ENCODE assay signal across 9 mouse cellular contexts in genomic region chr2:32628044-32628550, GRCm38 (mm10). TPM values are rescaled to one million over a fixed set of nuclear protein-coding genes. Genes with fewer than 3 reads are reported as not detected.
A peak's percentile ranks its signal among the peaks of the same experiment; 100 is the strongest.
DNase-seq lines count a peak whose midpoint lies in the region; ATAC-seq and TF ChIP-seq lines count a peak whose summit lies in the region.
"Had no signal": no experiment of that assay in that cellular context is flagged by ENCODE, and none has a peak within 500 bp of the region (broad histone marks: within the 10 kb centered on the region; RNA-seq: fewer than 3 reads in every experiment).

No protein-coding gene starts in this region.

- H3K27me3 ChIP-seq in heart, adult 2 months (ENCODE audit: control insufficient read depth, insufficient read depth, low read length), result no peaks in the 10 kb centered on the region
- no peaks in the 10 kb centered on the region for H3K27me3 ChIP-seq in testis, adult 2 months (ENCODE audit: control insufficient read depth, insufficient read depth, low read length)
- H3K27me3 ChIP-seq in intestine, postnatal 0 days (replicated peaks; ENCODE audit: control insufficient read depth, insufficient read depth, low read length), result no peaks in the 10 kb centered on the region

- WGBS in heart, adult 2 months, result 45% methylated on average over 4 of the region's 4 CpGs
- WGBS in intestine, postnatal 0 days, result 40% methylated on average over 4 of the region's 4 CpGs

- TF ChIP-seq CTCF in heart, adult 2 months (IDR thresholded peaks at IDR 0.05), result no peak
- TF ChIP-seq CTCF in testis, adult 2 months (IDR thresholded peaks at IDR 0.05; ENCODE audit: control insufficient read depth, insufficient read depth, insufficient replicate concordance, low read depth, low read length), result no peak
- no peak for TF ChIP-seq CTCF in intestine, postnatal 0 days (IDR thresholded peaks at IDR 0.05; ENCODE audit: low read depth)

- no peaks in the 10 kb centered on the region for H3K9me3 ChIP-seq in intestine, postnatal 0 days (ENCODE audit: control insufficient read depth)

- DNase-seq in heart, adult 2 months, result peak in 1 of 2 experiments; percentile 51
- DNase-seq in heart, postnatal 25 days (ENCODE audit: low spot score), result no peak
- no peak for DNase-seq in testis, postnatal 10 days (ENCODE audit: low spot score)
- no peak for DNase-seq in layer of hippocampus, adult 11-12 months (ENCODE audit: low spot score)
- no peak for DNase-seq in adrenal gland, postnatal 25 days

- no peaks in the 10 kb centered on the region for H3K79me2 ChIP-seq in heart, adult 2 months (replicated peaks; ENCODE audit: control insufficient read depth, insufficient read depth, low read length)

- TF ChIP-seq POLR2A in heart, adult 2 months (IDR thresholded peaks at IDR 0.05; ENCODE audit: insufficient read depth, low read depth, low read length), result no peak
- TF ChIP-seq POLR2A in testis, adult 2 months (IDR thresholded peaks at IDR 0.05; ENCODE audit: control insufficient read depth, low read depth, low read length), result no peak

- ATAC-seq in intestine, postnatal 0 days, result no peak
- no peak for ATAC-seq in monocyte, adult 5-6 weeks (replicated peaks; ENCODE audit: insufficient number of reproducible peaks, low FRiP score, low TSS enrichment, poor library complexity, severe bottlenecking)

- peaks cover 16% of the 10 kb centered on the region for H3K4me1 ChIP-seq in heart, adult 2 months (ENCODE audit: control insufficient read depth, insufficient read depth, low read length)
- peaks cover 22% of the 10 kb centered on the region for H3K4me1 ChIP-seq in testis, adult 2 months (ENCODE audit: control insufficient read depth, insufficient read depth, low read length)
- peaks cover 10% of the 10 kb centered on the region; the same call in 1 of the 2 replicates for H3K4me1 ChIP-seq in intestine, postnatal 0 days (replicated peaks; ENCODE audit: control insufficient read depth, insufficient read depth, low read length)

- H3K9ac ChIP-seq in heart, adult 2 months (ENCODE audit: low read depth, low read length), result peak overlapping the region; percentile 59
- no peak overlapping the region for H3K9ac ChIP-seq in intestine, postnatal 0 days (ENCODE audit: low read depth, low read length)

- intact Hi-C loops in heart, adult 2 months (cut with DNase I), result no loop called here
- intact Hi-C loops in heart, postnatal 25 days (cut with DNase I), result no loop called here

- peak overlapping the region; percentile 85 for H3K27ac ChIP-seq in heart, adult 2 months
- H3K27ac ChIP-seq in testis, adult 2 months (ENCODE audit: control insufficient read depth, insufficient read depth, low read depth, low read length), result 0 out of 2 replicates have a peak overlapping the region, but pooled peaks have one; percentile 1
- peak overlapping the region; percentile 21; the same call in 1 of the 2 replicates for H3K27ac ChIP-seq in intestine, postnatal 0 days (ENCODE audit: low read depth, low read length)

- no peaks in the 10 kb centered on the region for H3K36me3 ChIP-seq in heart, adult 2 months (ENCODE audit: control insufficient read depth, insufficient read depth, low read length)
- no peaks in the 10 kb centered on the region for H3K36me3 ChIP-seq in testis, adult 2 months (ENCODE audit: control insufficient read depth, insufficient read depth, low read length)
- no peaks in the 10 kb centered on the region for H3K36me3 ChIP-seq in intestine, postnatal 0 days (ENCODE audit: control insufficient read depth, insufficient read depth)

- H3K4me3 ChIP-seq in heart, adult 2 months, result peak overlapping the region; percentile 54; the same call in 1 of the 2 replicates
- peak overlapping the region; percentile 83 for H3K4me3 ChIP-seq in testis, adult 2 months (ENCODE audit: control insufficient read depth, low read depth, low read length)
- no peak overlapping the region for H3K4me3 ChIP-seq in intestine, postnatal 0 days (ENCODE audit: low read depth, low read length)
- H3K4me3 ChIP-seq: erythroblast, embryonic 14.5 days had no signal

- no peak for TF ChIP-seq EP300 in heart, adult 2 months (IDR thresholded peaks at IDR 0.05; ENCODE audit: insufficient read depth, low read depth, low read length)

- no peak overlapping the region for H3K4me2 ChIP-seq in intestine, postnatal 0 days (replicated peaks; ENCODE audit: low read depth)

RNA-seq across cellular contexts. Expression of gene Ak1, which starts 6.5 kb away (rescaled TPM):
- 100 to 1,000 TPM; 606 to 670 TPM for total RNA-seq in heart, adult 2 months (2021)
- polyA plus RNA-seq in heart, adult 2 months (2012; rRNA removed), result 584 and 623 TPM in 2 replicates
- total RNA-seq in heart, postnatal 25 days (2021), result 100 to 1,000 TPM; 733 to 743 TPM
- 172 and 177 TPM in 2 replicates for polyA plus RNA-seq in testis, adult 2 months (2012; rRNA removed)
- 10.5 and 12.1 TPM in 2 replicates for polyA plus RNA-seq in intestine, postnatal 0 days (2015; fragmentation: Nextera tagmentation; extraction: Ambion mirVana)
- total RNA-seq in monocyte, adult 5-6 weeks (2017), result 0.43 TPM in 1 of 3 replicates, not detected in the others
- 43.4 and 61.9 TPM in 2 replicates for total RNA-seq in adrenal gland, postnatal 25 days (2021)

RNA-seq across cellular contexts. Expression of gene Eng, which starts 18.3 kb away (rescaled TPM):
- total RNA-seq in heart, adult 2 months (2021), result 100 to 1,000 TPM; 113 to 122 TPM
- polyA plus RNA-seq in heart, adult 2 months (2012; rRNA removed), result 230 and 239 TPM in 2 replicates
- 100 to 1,000 TPM; 126 to 140 TPM for total RNA-seq in heart, postnatal 25 days (2021)
- 6.5 and 7.9 TPM in 2 replicates for polyA plus RNA-seq in testis, adult 2 months (2012; rRNA removed)
- 32.2 and 34.1 TPM in 2 replicates for polyA plus RNA-seq in intestine, postnatal 0 days (2015; fragmentation: Nextera tagmentation; extraction: Ambion mirVana)
- 0.19 to 1.1 TPM (median 0.48 TPM) in 3 replicates for total RNA-seq in monocyte, adult 5-6 weeks (2017)
- total RNA-seq in adrenal gland, postnatal 25 days (2021), result 105 and 106 TPM in 2 replicates

RNA-seq across cellular contexts. Expression of gene St6galnac6, which starts 28.6 kb away (rescaled TPM):
- total RNA-seq in heart, adult 2 months (2021), result 100 to 1,000 TPM; 107 to 125 TPM
- 129 and 174 TPM in 2 replicates for polyA plus RNA-seq in heart, adult 2 months (2012; rRNA removed)
- 100 to 1,000 TPM; 104 to 110 TPM for total RNA-seq in heart, postnatal 25 days (2021)
- polyA plus RNA-seq in testis, adult 2 months (2012; rRNA removed), result 17.6 and 24.7 TPM in 2 replicates
- 8.3 and 9.1 TPM in 2 replicates for polyA plus RNA-seq in intestine, postnatal 0 days (2015; fragmentation: Nextera tagmentation; extraction: Ambion mirVana)
- total RNA-seq in monocyte, adult 5-6 weeks (2017), result 4.8 to 11.1 TPM (median 10.5 TPM) in 3 replicates
- 48.4 and 56.0 TPM in 2 replicates for total RNA-seq in adrenal gland, postnatal 25 days (2021)

RNA-seq across cellular contexts. Expression of gene St6galnac4, which starts 41.2 kb away (rescaled TPM):
- 10 to 100 TPM; 16.2 to 17.8 TPM for total RNA-seq in heart, adult 2 months (2021)
- polyA plus RNA-seq in heart, adult 2 months (2012; rRNA removed), result 25.2 and 28.6 TPM in 2 replicates
- 10 to 100 TPM; 17.7 to 21.4 TPM for total RNA-seq in heart, postnatal 25 days (2021)
- 1.4 and 1.6 TPM in 2 replicates for polyA plus RNA-seq in testis, adult 2 months (2012; rRNA removed)
- polyA plus RNA-seq in intestine, postnatal 0 days (2015; fragmentation: Nextera tagmentation; extraction: Ambion mirVana), result 5.7 and 6.6 TPM in 2 replicates
- 18.7 to 29.4 TPM (median 21.7 TPM) in 3 replicates for total RNA-seq in monocyte, adult 5-6 weeks (2017)
- total RNA-seq in adrenal gland, postnatal 25 days (2021), result 8.8 and 9.4 TPM in 2 replicates

RNA-seq across cellular contexts. Expression of gene 9430097D07Rik, which starts 52.6 kb away (rescaled TPM):
- total RNA-seq in heart, adult 2 months (2021), result not detected
- polyA plus RNA-seq in heart, adult 2 months (2012; rRNA removed), result not detected in 2 replicates
- not detected for total RNA-seq in heart, postnatal 25 days (2021)
- 2.2 and 2.3 TPM in 2 replicates for polyA plus RNA-seq in testis, adult 2 months (2012; rRNA removed)
- 0.14 TPM in 1 of 2 replicates, not detected in the other for polyA plus RNA-seq in intestine, postnatal 0 days (2015; fragmentation: Nextera tagmentation; extraction: Ambion mirVana)
- not detected in 3 replicates for total RNA-seq in monocyte, adult 5-6 weeks (2017)
- not detected in 2 replicates for total RNA-seq in adrenal gland, postnatal 25 days (2021)
- polyA plus RNA-seq: erythroblast, embryonic 14.5 days had no signal

Comparison
In these comparisons a context has a peak if more than half of its experiments do, and no peak if none do; other contexts are left out.
1. H3K27ac ChIP-seq: peak in every context shown above with its lines; median percentile 85 in heart, adult 2 months; 21 in intestine, postnatal 0 days; 1 in testis, adult 2 months.
2. RNA of gene Ak1, which starts 6.5 kb away (total RNA-seq): 733 to 743 TPM in heart, postnatal 25 days, 606 to 670 TPM in heart, adult 2 months and 43.4 to 61.9 TPM in adrenal gland, postnatal 25 days; 0.43 TPM in monocyte, adult 5-6 weeks; every median in the first group is over 10 times any median in the second.
3. RNA of gene Eng, which starts 18.3 kb away (total RNA-seq): 126 to 140 TPM in heart, postnatal 25 days, 113 to 122 TPM in heart, adult 2 months and 105 to 106 TPM in adrenal gland, postnatal 25 days; 0.19 to 1.1 TPM in monocyte, adult 5-6 weeks; every median in the first group is over 10 times any median in the second.